Comparison of ENCODE assay signal across 26 mouse cellular contexts in the genomic region with DNA sequence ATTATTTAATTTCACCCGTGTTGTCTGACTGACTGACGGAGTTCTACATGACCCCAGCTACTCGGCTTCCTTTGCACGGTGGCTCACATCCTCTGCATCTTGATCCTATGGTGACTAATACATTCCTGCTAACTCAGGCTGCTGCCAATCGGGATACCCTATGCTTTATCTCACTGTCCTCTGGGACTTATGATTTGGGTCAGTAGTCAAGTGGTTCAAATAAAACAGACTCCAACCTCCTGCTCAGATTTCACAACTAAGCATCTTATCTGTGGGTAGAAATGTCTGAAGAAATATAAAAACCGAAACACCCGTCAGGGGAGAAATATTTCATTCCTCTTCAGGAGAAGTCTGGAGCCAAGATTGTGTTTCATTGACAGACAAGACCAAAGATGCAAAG. TPM values are rescaled to one million over a fixed set of nuclear protein-coding genes. Genes with fewer than 3 reads are reported as not detected.
A peak's percentile ranks its signal among the peaks of the same experiment; 100 is the strongest.
DNase-seq lines count a peak whose midpoint lies in the region; ATAC-seq and TF ChIP-seq lines count a peak whose summit lies in the region.
"Had no signal": no experiment of that assay in that cellular context is flagged by ENCODE, and none has a peak within 500 bp of the region (broad histone marks: within the 10 kb centered on the region; RNA-seq: fewer than 3 reads in every experiment).

No protein-coding gene starts in this region.

- peaks cover 57% of the 10 kb centered on the region for H3K4me1 ChIP-seq in midbrain, embryonic 10.5 days
- H3K4me1 ChIP-seq in midbrain, postnatal 0 days (ENCODE audit: insufficient read depth, low read length): no peaks in the 10 kb centered on the region
- no peaks in the 10 kb centered on the region for H3K4me1 ChIP-seq in intestine, embryonic 15.5 days (replicated peaks)

- TF ChIP-seq CTCF in midbrain, postnatal 0 days (IDR thresholded peaks at IDR 0.05): no peak
- no peak for TF ChIP-seq CTCF in gastrocnemius, adult 2 months (IDR thresholded peaks at IDR 0.05)

- no peak overlapping the region for H3K4me3 ChIP-seq in midbrain, embryonic 10.5 days
- H3K4me3 ChIP-seq in midbrain, postnatal 0 days (ENCODE audit: low read depth, low read length): no peak overlapping the region
- H3K4me3 ChIP-seq in gastrocnemius, adult 2 months: no peak overlapping the region
- H3K4me3 ChIP-seq in intestine, embryonic 15.5 days (replicated peaks): no peak overlapping the region
- H3K4me3 ChIP-seq: embryonic facial prominence, embryonic 15.5 days; heart, embryonic 13.5 days; limb, embryonic 12.5 days; midbrain, embryonic 13.5 days; neural tube, embryonic 12.5 days had no signal

- no peaks in the 10 kb centered on the region for H3K9me3 ChIP-seq in midbrain, embryonic 10.5 days (replicated peaks)
- no peaks in the 10 kb centered on the region for H3K9me3 ChIP-seq in midbrain, postnatal 0 days (ENCODE audit: low read length)
- no peaks in the 10 kb centered on the region for H3K9me3 ChIP-seq in intestine, embryonic 15.5 days
- H3K9me3 ChIP-seq: embryonic facial prominence, embryonic 15.5 days; heart, embryonic 13.5 days; limb, embryonic 12.5 days; midbrain, embryonic 13.5 days; neural tube, embryonic 12.5 days had no signal

- no peak overlapping the region for H3K9ac ChIP-seq in midbrain, postnatal 0 days (replicated peaks; ENCODE audit: low read length, poor library complexity, severe bottlenecking)
- no peak overlapping the region for H3K9ac ChIP-seq in intestine, embryonic 15.5 days
- H3K9ac ChIP-seq: embryonic facial prominence, embryonic 15.5 days; forebrain, postnatal 0 days; heart, embryonic 13.5 days; limb, embryonic 12.5 days; liver, embryonic 14.5 days; lung, embryonic 14.5 days; midbrain, embryonic 13.5 days; neural tube, embryonic 12.5 days had no signal

- no peak for ATAC-seq in midbrain, postnatal 0 days (ENCODE audit: low FRiP score)
- no peak for ATAC-seq in intestine, embryonic 15.5 days
- ATAC-seq: intestine, embryonic 16.5 days had no signal

- H3K27me3 ChIP-seq in midbrain, embryonic 10.5 days (ENCODE audit: low read depth, poor library complexity, severe bottlenecking): no peaks in the 10 kb centered on the region
- H3K27me3 ChIP-seq in midbrain, postnatal 0 days (ENCODE audit: insufficient read depth, low read length): no peaks in the 10 kb centered on the region
- no peaks in the 10 kb centered on the region for H3K27me3 ChIP-seq in intestine, embryonic 15.5 days (replicated peaks)
- H3K27me3 ChIP-seq: embryonic facial prominence, embryonic 15.5 days; heart, embryonic 13.5 days; limb, embryonic 12.5 days; midbrain, embryonic 13.5 days; neural tube, embryonic 12.5 days had no signal

- peak overlapping the region; percentile 73; the same call in 1 of the 2 replicates for H3K27ac ChIP-seq in midbrain, embryonic 10.5 days (replicated peaks)
- no peak overlapping the region for H3K27ac ChIP-seq in midbrain, postnatal 0 days (ENCODE audit: low read depth, low read length)
- H3K27ac ChIP-seq in gastrocnemius, adult 2 months: no peak overlapping the region
- H3K27ac ChIP-seq in intestine, embryonic 15.5 days: no peak overlapping the region
- H3K27ac ChIP-seq: embryonic facial prominence, embryonic 15.5 days; limb, embryonic 12.5 days; liver, embryonic 14.5 days had no signal

- intact Hi-C loops in gastrocnemius, adult 2 months (cut with DNase I): no loop called here

- H3K36me3 ChIP-seq in midbrain, embryonic 10.5 days: no peaks in the 10 kb centered on the region
- peaks cover 19% of the 10 kb centered on the region; the same call in 1 of the 2 replicates for H3K36me3 ChIP-seq in midbrain, postnatal 0 days (ENCODE audit: insufficient read depth, low read length)
- no peaks in the 10 kb centered on the region for H3K36me3 ChIP-seq in intestine, embryonic 15.5 days
- H3K36me3 ChIP-seq: limb, embryonic 12.5 days had no signal

- DNase-seq in heart, adult 8-10 months (ENCODE audit: low spot score): peak; percentile 40
- no peak for DNase-seq in heart, postnatal 4 days
- DNase-seq in midbrain, embryonic 10.5 days (ENCODE audit: low spot score): no peak
- no peak for DNase-seq in midbrain, postnatal 0 days (ENCODE audit: low spot score)
- DNase-seq in adipocyte (ENCODE audit: low spot score): peak; percentile 3
- no peak for DNase-seq in gastrocnemius, adult 2 months
- no peak for DNase-seq in cerebellum, adult 9-10 months
- DNase-seq: adrenal gland, postnatal 14 days; cerebellum, adult 2 months; gastrocnemius, postnatal 36 days; kidney, adult 9 months; kidney, postnatal 36 days; layer of hippocampus, postnatal 36 days; lung, embryonic 14.5 days; retina, postnatal 1 day; right cerebral cortex, postnatal 25 days; spleen, adult 18-20 months had no signal

- H3K4me2 ChIP-seq in midbrain, postnatal 0 days (ENCODE audit: low read depth, low read length, poor library complexity, severe bottlenecking): no peak overlapping the region
- H3K4me2 ChIP-seq in intestine, embryonic 15.5 days (replicated peaks): no peak overlapping the region
- H3K4me2 ChIP-seq: embryonic facial prominence, embryonic 15.5 days; heart, embryonic 13.5 days; limb, embryonic 12.5 days; lung, embryonic 14.5 days; midbrain, embryonic 13.5 days had no signal

- WGBS in midbrain, embryonic 10.5 days: 79% methylated on average over 7 of the region's 7 CpGs
- WGBS in midbrain, postnatal 0 days: 65% methylated on average over 7 of the region's 7 CpGs
- WGBS in intestine, embryonic 15.5 days: 61% methylated on average over 7 of the region's 7 CpGs

RNA-seq across cellular contexts. Expression of a gene that starts 47.4 kb away (rescaled TPM):
- total RNA-seq in heart, adult 8-10 months (2022): 10 to 100 TPM in 3 of 4 experiments, 1 to 10 TPM in 1; 8.2 to 14.1 (median 10.8) TPM
- total RNA-seq in heart, postnatal 4 days (2021): 1 to 10 TPM; 7.0 to 7.9 TPM
- 2.1 and 2.5 TPM in 2 replicates for polyA plus RNA-seq in midbrain, embryonic 10.5 days (2016; fragmentation: Nextera tagmentation; extraction: Ambion mirVana)
- total RNA-seq in midbrain, postnatal 0 days (2014; rRNA removed): 1.8 and 2.0 TPM in 2 replicates
- 1.3 and 2.1 TPM in 2 replicates for polyA plus RNA-seq in midbrain, postnatal 0 days (2015; fragmentation: Nextera tagmentation; extraction: Ambion mirVana)
- total RNA-seq in gastrocnemius, adult 2 months (2021): under 1 TPM; 0.89 to 0.97 TPM
- polyA plus RNA-seq in intestine, embryonic 15.5 days (2015; fragmentation: Nextera tagmentation; extraction: Ambion mirVana): 0.85 and 1.1 TPM in 2 replicates

Comparison
In these comparisons a context has a peak if more than half of its experiments do, and no peak if none do; other contexts are left out.
1. DNase-seq: peak in heart, adult 8-10 months (single experiment) and adipocyte (single experiment); none in heart, postnatal 4 days (single experiment), midbrain, embryonic 10.5 days (single experiment), midbrain, postnatal 0 days (single experiment), gastrocnemius, adult 2 months (single experiment) and cerebellum, adult 9-10 months (single experiment).